Mouse (Mus musculus): ENCODE results near the gene Hcfc2. TPM values are rescaled to one million over a fixed set of nuclear protein-coding genes. Genes with fewer than 3 reads are reported as not detected.

Gene Hcfc2
- polyA plus RNA-seq, 1 experiment from 2014 or later, result 19.2 TPM

DNA sequence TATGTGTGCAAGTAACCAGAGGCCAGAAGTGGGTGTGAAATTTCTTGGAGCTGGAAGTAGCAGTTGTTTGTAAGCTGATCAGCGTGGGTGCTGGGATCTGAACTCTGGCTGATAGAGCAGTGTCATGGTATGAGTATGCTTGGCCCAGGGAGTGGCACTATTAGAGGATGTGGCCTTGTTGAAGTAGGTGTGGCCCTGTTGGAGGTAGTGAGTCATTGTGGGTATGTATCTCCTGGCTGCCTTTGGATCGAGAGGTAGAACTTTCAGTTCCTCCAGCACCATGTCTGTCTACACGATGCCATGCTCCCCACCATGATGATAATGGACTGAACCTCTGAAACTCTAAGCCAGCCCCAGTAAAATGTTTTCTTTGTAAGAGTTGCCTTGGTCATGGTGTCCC lies 84.4 kb downstream of the Hcfc2 start:
- H3K4me3 ChIP-seq (ENCODE audit: low read depth, low read length), result no peak overlapping the region
- 82% methylated on average over 3 of the region's 3 CpGs for WGBS
- H3K9me3 ChIP-seq (ENCODE audit: control insufficient read depth, low read length), result no peaks in the 10 kb centered on the region
- DNase-seq (ENCODE audit: low spot score), result no peak
- no peaks in the 10 kb centered on the region for H3K36me3 ChIP-seq (ENCODE audit: control insufficient read depth, insufficient read depth, low read length)
- no peak overlapping the region for H3K4me2 ChIP-seq (replicated peaks; ENCODE audit: low read depth)
- TF ChIP-seq CTCF (IDR thresholded peaks at IDR 0.05; ENCODE audit: low read depth), result no peak
- TF ChIP-seq EP300 (optimal IDR thresholded peaks at IDR 0.05), result no peak
- peak; percentile 67 for ATAC-seq (ENCODE audit: low FRiP score, low TSS enrichment)
- H3K4me1 ChIP-seq (replicated peaks; ENCODE audit: control insufficient read depth, insufficient read depth), result no peaks in the 10 kb centered on the region
- H3K27me3 ChIP-seq (ENCODE audit: control insufficient read depth, insufficient read depth, low read length), result no peaks in the 10 kb centered on the region
- H3K9ac ChIP-seq (ENCODE audit: low read length), result no peak overlapping the region
- no peak overlapping the region for H3K27ac ChIP-seq (replicated peaks)

DNA sequence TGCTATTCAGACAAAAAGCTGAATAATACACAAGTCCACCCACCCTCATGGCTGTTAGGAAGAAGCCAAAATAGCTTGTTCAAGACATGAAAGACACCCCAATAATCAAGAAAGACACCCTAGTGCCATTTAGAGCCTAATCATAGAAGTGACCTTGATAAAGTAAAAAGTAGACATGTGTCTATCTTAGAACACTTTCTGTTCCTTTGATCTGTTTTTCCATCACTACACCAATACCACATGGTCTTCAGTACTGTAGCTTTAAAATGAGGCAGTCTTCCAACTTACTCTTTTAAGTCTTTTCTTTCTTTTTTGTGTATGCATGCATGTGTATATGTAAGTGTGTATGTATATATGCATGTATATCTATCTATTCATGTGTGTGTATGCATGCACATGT lies 84.9 kb downstream of the Hcfc2 start:
- no peak for ATAC-seq (ENCODE audit: low FRiP score, low TSS enrichment)
- H3K27me3 ChIP-seq (ENCODE audit: control insufficient read depth, insufficient read depth, low read length), result no peaks in the 10 kb centered on the region
- no peaks in the 10 kb centered on the region for H3K9me3 ChIP-seq (ENCODE audit: control insufficient read depth, low read length)
- no peak overlapping the region for H3K4me3 ChIP-seq (ENCODE audit: low read depth, low read length)
- no peak for TF ChIP-seq EP300 (optimal IDR thresholded peaks at IDR 0.05)
- no peak for TF ChIP-seq CTCF (IDR thresholded peaks at IDR 0.05; ENCODE audit: low read depth)
- no peaks in the 10 kb centered on the region for H3K4me1 ChIP-seq (replicated peaks; ENCODE audit: control insufficient read depth, insufficient read depth)
- no peak overlapping the region for H3K9ac ChIP-seq (ENCODE audit: low read length)
- H3K36me3 ChIP-seq (ENCODE audit: control insufficient read depth, insufficient read depth, low read length), result no peaks in the 10 kb centered on the region
- no peak for DNase-seq (ENCODE audit: low spot score)
- H3K27ac ChIP-seq (replicated peaks), result no peak overlapping the region
- no peak overlapping the region for H3K4me2 ChIP-seq (replicated peaks; ENCODE audit: low read depth)

DNA sequence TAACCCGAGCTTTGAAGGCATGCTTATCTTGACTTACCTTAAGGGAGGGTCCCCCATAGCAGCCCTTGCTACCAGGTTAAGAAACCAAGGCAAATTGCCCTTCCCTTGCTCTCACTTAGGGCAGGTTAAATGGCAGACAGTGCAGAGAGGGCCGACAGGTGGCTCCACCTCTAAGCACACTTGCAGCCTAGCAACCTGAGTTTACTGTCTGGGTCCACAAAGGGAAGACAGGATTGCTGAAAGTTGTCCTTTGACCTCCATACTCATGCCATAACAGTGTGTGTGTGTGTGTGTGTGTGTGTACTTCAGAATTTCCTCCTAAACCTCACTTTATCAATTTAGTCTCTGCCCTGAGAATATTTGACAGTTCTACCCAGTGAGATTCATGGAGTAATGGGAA lies 86.5 kb downstream of the Hcfc2 start:
- H3K27me3 ChIP-seq (ENCODE audit: control insufficient read depth, insufficient read depth, low read length), result no peaks in the 10 kb centered on the region
- H3K36me3 ChIP-seq (ENCODE audit: control insufficient read depth, insufficient read depth, low read length), result no peaks in the 10 kb centered on the region
- ATAC-seq (ENCODE audit: low FRiP score, low TSS enrichment), result no peak; the same call in 1 of the 2 replicates
- no peaks in the 10 kb centered on the region for H3K4me1 ChIP-seq (replicated peaks; ENCODE audit: control insufficient read depth, insufficient read depth)
- H3K27ac ChIP-seq (replicated peaks), result no peak overlapping the region
- no peak for TF ChIP-seq EP300 (optimal IDR thresholded peaks at IDR 0.05)
- peak; percentile 52 for TF ChIP-seq CTCF (IDR thresholded peaks at IDR 0.05; ENCODE audit: low read depth)
- no peak overlapping the region for H3K4me2 ChIP-seq (replicated peaks; ENCODE audit: low read depth)
- no peaks in the 10 kb centered on the region for H3K9me3 ChIP-seq (ENCODE audit: control insufficient read depth, low read length)
- peak; percentile 40 for DNase-seq (ENCODE audit: low spot score)
- 25% methylated on average over 2 of the region's 2 CpGs for WGBS
- no peak overlapping the region for H3K9ac ChIP-seq (ENCODE audit: low read length)
- no peak overlapping the region for H3K4me3 ChIP-seq (ENCODE audit: low read depth, low read length)

DNA sequence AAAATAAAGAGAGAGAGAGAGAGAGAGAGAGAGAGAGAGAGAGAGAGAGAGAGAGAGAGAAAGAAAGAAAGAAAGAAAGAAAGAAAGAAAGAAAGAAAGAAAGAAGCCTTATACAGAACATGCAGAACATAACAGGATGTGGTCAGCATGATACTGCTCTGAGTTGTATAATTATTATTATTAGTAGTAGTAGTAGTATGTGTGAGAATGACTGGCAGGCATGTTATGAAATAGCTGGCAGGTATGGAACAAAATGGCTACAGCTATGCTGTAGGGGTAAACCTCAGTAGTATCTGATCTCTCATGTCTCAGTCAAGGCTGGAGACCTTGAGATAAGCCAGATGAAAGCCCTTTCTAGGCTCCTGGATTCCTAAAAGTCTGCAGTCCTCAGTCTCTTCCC lies 93.2 kb downstream of the Hcfc2 start:
- no peak for ATAC-seq (ENCODE audit: low FRiP score, low TSS enrichment)

DNA sequence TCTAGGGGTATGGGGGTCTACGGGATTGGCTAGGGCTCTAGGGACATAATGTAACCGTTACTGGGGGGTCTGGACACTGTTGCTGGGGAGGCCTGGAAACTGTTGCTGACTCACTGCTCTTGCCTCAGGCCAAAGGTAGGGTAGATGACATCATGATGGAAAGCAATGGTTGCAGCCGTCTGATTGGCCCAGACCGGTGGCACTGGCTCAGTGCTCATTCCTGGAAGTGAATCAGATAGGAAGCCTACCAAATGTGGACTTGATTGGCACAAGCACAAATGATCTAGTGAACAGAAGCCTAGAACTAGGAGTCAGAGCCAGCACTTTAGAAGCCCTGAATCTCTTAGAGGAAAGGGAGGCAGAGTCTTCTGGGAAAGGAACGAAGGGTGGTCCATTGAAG lies 94.5 kb downstream of the Hcfc2 start:
- no peaks in the 10 kb centered on the region for H3K36me3 ChIP-seq (ENCODE audit: control insufficient read depth, insufficient read depth, low read length)
- DNase-seq (ENCODE audit: low spot score) (no peak), ATAC-seq (ENCODE audit: low FRiP score, low TSS enrichment) (peak; percentile 61; the same call in 1 of the 2 replicates)
- 78% methylated on average over 5 of the region's 5 CpGs for WGBS
- H3K4me2 ChIP-seq (replicated peaks; ENCODE audit: low read depth), result no peak overlapping the region
- H3K9ac ChIP-seq (ENCODE audit: low read length), result no peak overlapping the region
- H3K27me3 ChIP-seq (ENCODE audit: control insufficient read depth, insufficient read depth, low read length), result no peaks in the 10 kb centered on the region
- no peaks in the 10 kb centered on the region for H3K4me1 ChIP-seq (replicated peaks; ENCODE audit: control insufficient read depth, insufficient read depth)
- no peak overlapping the region for H3K4me3 ChIP-seq (ENCODE audit: low read depth, low read length)
- TF ChIP-seq CTCF (IDR thresholded peaks at IDR 0.05; ENCODE audit: low read depth) (no peak), EP300 (optimal IDR thresholded peaks at IDR 0.05) (no peak)
- no peaks in the 10 kb centered on the region for H3K9me3 ChIP-seq (ENCODE audit: control insufficient read depth, low read length)
- no peak overlapping the region for H3K27ac ChIP-seq (replicated peaks)

More for the DNA sequence above, 93.2 kb downstream of the Hcfc2 start:
- H3K27me3 ChIP-seq (ENCODE audit: control insufficient read depth, insufficient read depth, low read length), result no peaks in the 10 kb centered on the region
- TF ChIP-seq EP300 (optimal IDR thresholded peaks at IDR 0.05), result no peak
- H3K27ac ChIP-seq (replicated peaks), result no peak overlapping the region
- no peak overlapping the region for H3K9ac ChIP-seq (ENCODE audit: low read length)
- H3K4me2 ChIP-seq (replicated peaks; ENCODE audit: low read depth), result no peak overlapping the region
- no peak overlapping the region for H3K4me3 ChIP-seq (ENCODE audit: low read depth, low read length)
- no peaks in the 10 kb centered on the region for H3K4me1 ChIP-seq (replicated peaks; ENCODE audit: control insufficient read depth, insufficient read depth)
- H3K36me3 ChIP-seq (ENCODE audit: control insufficient read depth, insufficient read depth, low read length), result no peaks in the 10 kb centered on the region
- no peaks in the 10 kb centered on the region for H3K9me3 ChIP-seq (ENCODE audit: control insufficient read depth, low read length)
- no peak for DNase-seq (ENCODE audit: low spot score)

DNA sequence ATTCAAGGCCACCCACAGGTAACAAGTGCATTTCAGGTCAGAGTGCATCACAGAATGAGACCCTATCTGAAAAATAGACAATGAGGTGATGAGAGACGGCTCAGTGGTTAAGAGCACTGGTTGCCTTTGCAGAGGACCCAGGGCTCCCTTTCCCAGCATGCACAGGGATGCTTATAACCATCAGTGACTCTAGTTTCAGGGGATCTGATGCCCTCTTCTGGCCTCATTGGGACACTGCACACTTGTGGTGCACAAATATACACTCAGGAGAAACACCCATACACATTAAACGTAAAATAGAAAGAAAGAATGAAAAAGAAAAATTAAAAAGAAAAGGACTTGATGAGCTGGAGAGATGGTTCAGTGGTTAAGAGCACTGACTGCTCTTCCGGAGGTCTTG lies 95.8 kb downstream of the Hcfc2 start:
- 97% methylated on average over 3 of the region's 3 CpGs for WGBS
- Histone ChIP-seq H3K36me3 (ENCODE audit: control insufficient read depth, insufficient read depth, low read length) (no peaks in the 10 kb centered on the region), H3K9me3 (ENCODE audit: control insufficient read depth, low read length) (no peaks in the 10 kb centered on the region), H3K9ac (ENCODE audit: low read length) (no peak overlapping the region), H3K4me2 (replicated peaks; ENCODE audit: low read depth) (no peak overlapping the region), H3K4me1 (replicated peaks; ENCODE audit: control insufficient read depth, insufficient read depth) (no peaks in the 10 kb centered on the region), H3K4me3 (ENCODE audit: low read depth, low read length) (no peak overlapping the region), H3K27ac (replicated peaks) (no peak overlapping the region), H3K27me3 (ENCODE audit: control insufficient read depth, insufficient read depth, low read length) (no peaks in the 10 kb centered on the region)
- TF ChIP-seq CTCF (IDR thresholded peaks at IDR 0.05; ENCODE audit: low read depth), result no peak
- no peak for TF ChIP-seq EP300 (optimal IDR thresholded peaks at IDR 0.05)
- no peak for DNase-seq (ENCODE audit: low spot score)
- no peak for ATAC-seq (ENCODE audit: low FRiP score, low TSS enrichment)

Other genes starting within 250 kb of the Hcfc2 start
- not detected in 2 replicates for gene Gm1553, start 203.5 kb upstream of the Hcfc2 start, polyA plus RNA-seq (2015; fragmentation: Nextera tagmentation; extraction: Ambion mirVana)
- 37.5 and 38.0 TPM in 2 replicates for gene 1190007I07Rik, start 72.9 kb upstream of the Hcfc2 start, polyA plus RNA-seq (2015; fragmentation: Nextera tagmentation; extraction: Ambion mirVana)
- 56.9 and 60.2 TPM in 2 replicates for gene Tdg, start 66.3 kb upstream of the Hcfc2 start, polyA plus RNA-seq (2015; fragmentation: Nextera tagmentation; extraction: Ambion mirVana)
- gene Glt8d2, start 5.5 kb upstream of the Hcfc2 start, polyA plus RNA-seq (2015; fragmentation: Nextera tagmentation; extraction: Ambion mirVana), result 3.0 TPM in 2 replicates
- 20.3 and 23.8 TPM in 2 replicates for gene Nfyb, start 68.0 kb downstream of the Hcfc2 start, polyA plus RNA-seq (2015; fragmentation: Nextera tagmentation; extraction: Ambion mirVana)
- gene Txnrd1, start 137.8 kb downstream of the Hcfc2 start, polyA plus RNA-seq (2015; fragmentation: Nextera tagmentation; extraction: Ambion mirVana), result 61.9 TPM in 2 replicates
- 0.36 and 0.38 TPM in 2 replicates for gene Eid3, start 170.5 kb downstream of the Hcfc2 start, polyA plus RNA-seq (2015; fragmentation: Nextera tagmentation; extraction: Ambion mirVana)